Mouse (Mus musculus): Measurements from ENCODE around the gene Spire2.

GRCm38 (mm10) chr8:123287362-123287761 is 45.2 kb upstream of the Spire2 start:
- TF ChIP-seq FLI1 (IDR thresholded peaks at IDR 0.05; ENCODE audit: low read length) (no peak), GATA1 (IDR thresholded peaks at IDR 0.05; ENCODE audit: borderline replicate concordance, low read length) (no peak)
